24 mouse cellular contexts compared by ENCODE assay signal in genomic region chr14:20626971-20627370, GRCm38 (mm10). TPM values are rescaled to one million over a fixed set of nuclear protein-coding genes. Genes with fewer than 3 reads are reported as not detected.
DNase-seq lines count a peak whose midpoint lies in the region; ATAC-seq and TF ChIP-seq lines count a peak whose summit lies in the region.
"Had no signal": no experiment of that assay in that cellular context is flagged by ENCODE, and none has a peak within 500 bp of the region (broad histone marks: within the 10 kb centered on the region; RNA-seq: fewer than 3 reads in every experiment).

No protein-coding gene starts in this region.

- no peak for DNase-seq in heart, postnatal 10 days
- DNase-seq in R1 (ENCODE audit: low read depth, low spot score) (peak; percentile 18), ZHBTc4 (ENCODE audit: low read depth, low spot score) (peak; percentile 31)
- peak; percentile 20 to 30 for DNase-seq in cerebellum, postnatal 10 days
- DNase-seq in lung, adult 2 months, result no peak
- DNase-seq: adrenal gland, postnatal 10 days; forebrain, postnatal 0 days; gastrocnemius, postnatal 14 days; heart, adult 18-20 months; kidney, adult 18-20 months; kidney, postnatal 4 days; layer of hippocampus, adult 9-11 months; liver, postnatal 0 days; lung, postnatal 10 days had no signal

- no peak for ATAC-seq in heart, embryonic 13.5 days (ENCODE audit: extremely low read depth, insufficient number of reproducible peaks, low FRiP score, low TSS enrichment)
- no peak for ATAC-seq in hindbrain, embryonic 16.5 days
- ATAC-seq: forebrain, postnatal 0 days; hindbrain, postnatal 0 days; liver, postnatal 0 days had no signal

- TF ChIP-seq CTCF in lung, adult 2 months (IDR thresholded peaks at IDR 0.05; ENCODE audit: insufficient read depth, low read length), result no peak

- no peak for TF ChIP-seq POLR2A in lung, adult 2 months (IDR thresholded peaks at IDR 0.05; ENCODE audit: borderline replicate concordance, extremely low read depth, low read depth, low read length)

- H3K4me3 ChIP-seq in heart, embryonic 13.5 days, result no peak overlapping the region
- no peak overlapping the region for H3K4me3 ChIP-seq in hindbrain, embryonic 16.5 days (ENCODE audit: low read length)
- H3K4me3 ChIP-seq in lung, adult 2 months (replicated peaks; ENCODE audit: extremely low read depth, low read depth, low read length), result no peak overlapping the region
- H3K4me3 ChIP-seq: embryonic facial prominence, embryonic 12.5 days; midbrain, embryonic 10.5 days had no signal

- H3K4me2 ChIP-seq in heart, embryonic 13.5 days, result peak overlapping the region; percentile 24
- H3K4me2 ChIP-seq in hindbrain, embryonic 16.5 days (ENCODE audit: low read length), result no peak overlapping the region
- H3K4me2 ChIP-seq: embryonic facial prominence, embryonic 12.5 days had no signal

- no peaks in the 10 kb centered on the region for H3K27me3 ChIP-seq in heart, embryonic 13.5 days (replicated peaks)
- H3K27me3 ChIP-seq in hindbrain, embryonic 16.5 days (replicated peaks; ENCODE audit: control insufficient read depth, insufficient read depth, low read length), result no peaks in the 10 kb centered on the region
- H3K27me3 ChIP-seq: embryonic facial prominence, embryonic 12.5 days had no signal

- H3K4me1 ChIP-seq in heart, embryonic 13.5 days, result peaks cover 13% of the 10 kb centered on the region
- H3K4me1 ChIP-seq in hindbrain, embryonic 16.5 days (ENCODE audit: control insufficient read depth, insufficient read depth, low read depth, low read length), result no peaks in the 10 kb centered on the region
- H3K4me1 ChIP-seq in lung, adult 2 months (ENCODE audit: control insufficient read depth, insufficient read depth, low read length), result no peaks in the 10 kb centered on the region
- H3K4me1 ChIP-seq: embryonic facial prominence, embryonic 12.5 days; midbrain, embryonic 10.5 days had no signal

- intact Hi-C loops in heart, postnatal 10 days (cut with DNase I), result loop anchor here (5.0 kb wide), 1 partner anchor 40 kb away; no protein-coding TSS in a partner anchor

- H3K27ac ChIP-seq in heart, embryonic 13.5 days (replicated peaks), result no peak overlapping the region
- no peak overlapping the region for H3K27ac ChIP-seq in hindbrain, embryonic 16.5 days (ENCODE audit: low read depth, low read length)
- H3K27ac ChIP-seq: embryonic facial prominence, embryonic 12.5 days; hindbrain, postnatal 0 days; midbrain, embryonic 10.5 days; stomach, postnatal 0 days had no signal

- 64% methylated on average over 3 of the region's 3 CpGs for WGBS in heart, embryonic 13.5 days
- WGBS in hindbrain, embryonic 16.5 days, result 75% methylated on average over 3 of the region's 3 CpGs
- 89% methylated on average over 3 of the region's 3 CpGs for WGBS in lung, adult 2 months

- no peak overlapping the region for H3K9ac ChIP-seq in heart, embryonic 13.5 days
- no peak overlapping the region for H3K9ac ChIP-seq in hindbrain, embryonic 16.5 days (ENCODE audit: low read depth, low read length)
- H3K9ac ChIP-seq: embryonic facial prominence, embryonic 12.5 days; forebrain, postnatal 0 days; liver, postnatal 0 days had no signal

- no peaks in the 10 kb centered on the region for H3K9me3 ChIP-seq in heart, embryonic 13.5 days
- no peaks in the 10 kb centered on the region for H3K9me3 ChIP-seq in hindbrain, embryonic 16.5 days (ENCODE audit: control insufficient read depth, low read length)
- H3K9me3 ChIP-seq: embryonic facial prominence, embryonic 12.5 days; midbrain, embryonic 10.5 days had no signal

- no peaks in the 10 kb centered on the region for H3K36me3 ChIP-seq in heart, embryonic 13.5 days
- no peaks in the 10 kb centered on the region for H3K36me3 ChIP-seq in hindbrain, embryonic 16.5 days (ENCODE audit: control insufficient read depth, insufficient read depth, low read length)
- H3K36me3 ChIP-seq: embryonic facial prominence, embryonic 12.5 days had no signal

RNA-seq across cellular contexts. Expression of gene Usp54, which starts 13.9 kb away (rescaled TPM):
- polyA plus RNA-seq in heart, embryonic 13.5 days (2015; fragmentation: Nextera tagmentation; extraction: Ambion mirVana), result 3.9 and 5.5 TPM in 2 replicates
- 10 to 100 TPM; 12.9 to 14.0 TPM for total RNA-seq in heart, postnatal 10 days (2021)
- 8.7 and 10.6 TPM in 2 replicates for polyA plus RNA-seq in hindbrain, embryonic 16.5 days (2015; fragmentation: Nextera tagmentation; extraction: Ambion mirVana)
- 14.9 and 17.6 TPM in 2 replicates for polyA plus RNA-seq in lung, adult 2 months (2012; rRNA removed)

RNA-seq across cellular contexts. Expression of gene Myoz1, which starts 29.4 kb away (rescaled TPM):
- polyA plus RNA-seq in heart, embryonic 13.5 days (2015; fragmentation: Nextera tagmentation; extraction: Ambion mirVana), result 14.3 and 19.2 TPM in 2 replicates
- total RNA-seq in heart, postnatal 10 days (2021), result 1 to 10 TPM; 1.1 to 2.1 TPM
- polyA plus RNA-seq in hindbrain, embryonic 16.5 days (2015; fragmentation: Nextera tagmentation; extraction: Ambion mirVana), result 0.15 and 3.7 TPM in 2 replicates
- polyA plus RNA-seq in lung, adult 2 months (2012; rRNA removed), result 19.8 TPM in 1 of 2 replicates, not detected in the other
- total RNA-seq: hematopoietic stem cell, adult 5-6 weeks; hindbrain, postnatal 0 days; midbrain, postnatal 0 days had no signal
- polyA plus RNA-seq: forebrain, embryonic 11.5 days; hindbrain, postnatal 0 days; liver, adult 2 months; midbrain, embryonic 10.5 days had no signal

RNA-seq across cellular contexts. Expression of gene Synpo2l, which starts 41.2 kb away (rescaled TPM):
- polyA plus RNA-seq in heart, embryonic 13.5 days (2015; fragmentation: Nextera tagmentation; extraction: Ambion mirVana), result 131 and 134 TPM in 2 replicates
- total RNA-seq in heart, postnatal 10 days (2021), result 100 to 1,000 TPM; 164 to 213 TPM
- polyA plus RNA-seq in hindbrain, embryonic 16.5 days (2015; fragmentation: Nextera tagmentation; extraction: Ambion mirVana), result 0.23 and 1.6 TPM in 2 replicates
- 1.5 and 4.3 TPM in 2 replicates for polyA plus RNA-seq in lung, adult 2 months (2012; rRNA removed)
- total RNA-seq: hematopoietic stem cell, adult 5-6 weeks had no signal

RNA-seq across cellular contexts. Expression of gene Sec24c, which starts 47.1 kb away (rescaled TPM):
- 68.8 and 69.5 TPM in 2 replicates for polyA plus RNA-seq in heart, embryonic 13.5 days (2015; fragmentation: Nextera tagmentation; extraction: Ambion mirVana)
- 100 to 1,000 TPM; 103 to 105 TPM for total RNA-seq in heart, postnatal 10 days (2021)
- polyA plus RNA-seq in hindbrain, embryonic 16.5 days (2015; fragmentation: Nextera tagmentation; extraction: Ambion mirVana), result 80.6 and 103 TPM in 2 replicates
- polyA plus RNA-seq in lung, adult 2 months (2012; rRNA removed), result 175 TPM in 2 replicates

Comparison
In these comparisons a context has a peak if more than half of its experiments do, and no peak if none do; other contexts are left out.
1. DNase-seq: peak in R1 (single experiment), ZHBTc4 (single experiment) and cerebellum, postnatal 10 days (2 of 2); none in heart, postnatal 10 days (0 of 2) and lung, adult 2 months (single experiment).
2. RNA of gene Synpo2l, which starts 41.2 kb away (polyA plus RNA-seq): 131 to 134 TPM in heart, embryonic 13.5 days; 1.5 to 4.3 TPM in lung, adult 2 months and 0.23 to 1.6 TPM in hindbrain, embryonic 16.5 days; every median in the first group is over 10 times any median in the second.